31 mouse cellular contexts compared by ENCODE assay signal in the genomic region with DNA sequence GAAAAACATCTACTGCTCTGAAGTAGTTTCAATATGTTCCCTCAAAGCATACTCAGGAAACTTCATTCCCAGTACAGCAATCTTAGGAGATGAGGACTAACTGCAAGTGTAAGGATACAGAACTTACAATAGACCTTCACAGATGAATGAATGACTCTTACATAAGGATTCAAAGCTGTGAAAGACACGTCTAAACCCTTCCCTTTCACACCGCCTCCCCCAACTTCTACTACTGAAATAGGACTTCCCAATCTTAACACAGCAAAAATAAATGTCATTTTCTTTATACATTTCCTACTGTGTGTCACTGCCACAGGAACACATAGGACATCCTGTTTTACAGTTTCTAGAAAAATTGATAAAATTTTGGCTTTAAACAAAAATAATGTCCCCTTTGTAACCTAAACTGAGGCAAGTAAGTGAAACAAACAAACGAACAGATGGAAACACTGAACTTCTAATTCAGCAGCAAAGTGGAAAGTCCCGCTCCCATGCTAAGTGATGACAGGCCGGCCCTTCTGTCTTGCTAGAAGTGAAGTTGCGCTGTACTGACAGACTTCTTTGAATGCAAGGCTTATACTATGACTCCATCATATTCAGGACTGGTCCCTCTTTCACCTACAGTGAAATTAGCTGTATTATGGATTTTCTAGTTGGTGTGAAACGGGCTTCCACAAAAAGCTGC. TPM values are rescaled to one million over a fixed set of nuclear protein-coding genes. Genes with fewer than 3 reads are reported as not detected.
DNase-seq lines count a peak whose midpoint lies in the region; ATAC-seq and TF ChIP-seq lines count a peak whose summit lies in the region.
"Had no signal": no experiment of that assay in that cellular context is flagged by ENCODE, and none has a peak within 500 bp of the region (broad histone marks: within the 10 kb centered on the region; RNA-seq: fewer than 3 reads in every experiment).

No protein-coding gene starts in this region.

- no peak for TF ChIP-seq POLR2A in myocyte (IDR thresholded peaks at IDR 0.05; ENCODE audit: insufficient read length, low read depth)

- no peak overlapping the region for H3K27ac ChIP-seq in intestine, postnatal 0 days (ENCODE audit: low read depth, low read length)
- H3K27ac ChIP-seq: embryonic facial prominence, embryonic 12.5 days; kidney, postnatal 0 days; limb, embryonic 12.5 days; liver, embryonic 15.5 days; neural tube, embryonic 12.5 days; stomach, postnatal 0 days had no signal

- DNase-seq in frontal cortex, adult 2 months (ENCODE audit: extremely low spot score in 1 of 2, low spot score in 1 of 2) = peak; percentile 16 to 66
- no peak for DNase-seq in frontal cortex, postnatal 25 days (ENCODE audit: low spot score in 2 of 2)
- DNase-seq in left cerebral cortex, adult 18-20 months (ENCODE audit: low spot score in 2 of 2) = peak; percentile 16 to 19
- no peak for DNase-seq in left cerebral cortex, postnatal 4 days
- peak; percentile 24 for DNase-seq in CD4-positive, CD25-positive, alpha-beta regulatory T cell, adult 2 months (ENCODE audit: low read depth, low spot score)
- DNase-seq: adrenal gland, adult 8-10 months; cerebellum, adult 11 months; cerebellum, adult 9-10 months; embryo, embryonic 11 days; gastrocnemius, postnatal 10 days; heart, postnatal 14 days; kidney, adult 8-10 months; kidney, postnatal 4 days; lung, embryonic 14.5 days; lung, postnatal 14 days; spleen, adult 18-20 months; thymus, adult 2 months; thymus, postnatal 4 days had no signal

- H3K9me3 ChIP-seq in intestine, postnatal 0 days (ENCODE audit: control insufficient read depth) = no peaks in the 10 kb centered on the region
- H3K9me3 ChIP-seq: embryonic facial prominence, embryonic 12.5 days; limb, embryonic 12.5 days; liver, embryonic 15.5 days; neural tube, embryonic 12.5 days had no signal

- H3K9ac ChIP-seq in intestine, postnatal 0 days (ENCODE audit: low read depth, low read length) = no peak overlapping the region
- H3K9ac ChIP-seq: embryonic facial prominence, embryonic 12.5 days; limb, embryonic 12.5 days; liver, embryonic 15.5 days; lung, embryonic 14.5 days; neural tube, embryonic 12.5 days had no signal

- H3K4me2 ChIP-seq in myocyte (ENCODE audit: low read depth) = peak overlapping the region; percentile 4
- H3K4me2 ChIP-seq in intestine, postnatal 0 days (replicated peaks; ENCODE audit: low read depth) = no peak overlapping the region
- H3K4me2 ChIP-seq: embryonic facial prominence, embryonic 12.5 days; heart, embryonic 11.5 days; limb, embryonic 12.5 days; liver, embryonic 15.5 days; lung, embryonic 14.5 days; midbrain, embryonic 11.5 days; neural tube, embryonic 12.5 days had no signal

- H3K4me3 ChIP-seq in myocyte = no peak overlapping the region
- H3K4me3 ChIP-seq in intestine, postnatal 0 days (ENCODE audit: low read depth, low read length) = no peak overlapping the region
- H3K4me3 ChIP-seq: embryonic facial prominence, embryonic 12.5 days; limb, embryonic 12.5 days; liver, embryonic 15.5 days; neural tube, embryonic 12.5 days had no signal

- no peak overlapping the region for H3ac ChIP-seq in myocyte (ENCODE audit: control insufficient read depth, insufficient read length)

- H3K79me2 ChIP-seq in myocyte (ENCODE audit: control insufficient read depth, insufficient read depth) = peaks cover 67% of the 10 kb centered on the region

- 86% methylated on average over 7 of the region's 7 CpGs for WGBS in intestine, postnatal 0 days

- H3K36me3 ChIP-seq in myocyte (ENCODE audit: control insufficient read depth, insufficient read depth) = peaks cover 26% of the 10 kb centered on the region
- H3K36me3 ChIP-seq in intestine, postnatal 0 days (ENCODE audit: control insufficient read depth, insufficient read depth) = peaks cover 14% of the 10 kb centered on the region; the same call in 1 of the 2 replicates

- no peaks in the 10 kb centered on the region for H3K27me3 ChIP-seq in myocyte (ENCODE audit: control insufficient read depth, insufficient read depth, insufficient read length)
- no peaks in the 10 kb centered on the region for H3K27me3 ChIP-seq in intestine, postnatal 0 days (replicated peaks; ENCODE audit: control insufficient read depth, insufficient read depth, low read length)
- H3K27me3 ChIP-seq: embryonic facial prominence, embryonic 12.5 days; limb, embryonic 12.5 days; liver, embryonic 15.5 days; neural tube, embryonic 12.5 days had no signal

- no peak for TF ChIP-seq CTCF in intestine, postnatal 0 days (IDR thresholded peaks at IDR 0.05; ENCODE audit: low read depth)

- no peaks in the 10 kb centered on the region for H3K4me1 ChIP-seq in intestine, postnatal 0 days (replicated peaks; ENCODE audit: control insufficient read depth, insufficient read depth, low read length)
- H3K4me1 ChIP-seq: limb, embryonic 12.5 days; neural tube, embryonic 12.5 days had no signal

- no peak for ATAC-seq in intestine, postnatal 0 days
- ATAC-seq: forebrain, embryonic 14.5 days; hindbrain, embryonic 16.5 days; midbrain, embryonic 16.5 days had no signal

- intact Hi-C loops in left cerebral cortex, postnatal 4 days (cut with DNase I) = no loop called here

TF ChIP-seq in myocyte, 11 proteins besides CTCF, POLR2A, EP300 and RAD21:
- TF ChIP-seq USF1 (IDR thresholded peaks at IDR 0.05; ENCODE audit: low read depth) (no peak), POLR2AphosphoS2 (IDR thresholded peaks at IDR 0.05; ENCODE audit: insufficient read length, low read depth) (no peak), TCF3 (IDR thresholded peaks at IDR 0.05; ENCODE audit: insufficient read length, low read depth) (no peak), SRF (IDR thresholded peaks at IDR 0.05; ENCODE audit: control insufficient read depth, insufficient read length, low read depth) (no peak), E2F4 (IDR thresholded peaks at IDR 0.05; ENCODE audit: insufficient read depth) (no peak), REST (IDR thresholded peaks at IDR 0.05; ENCODE audit: insufficient read depth, insufficient read length) (no peak), CEBPB (IDR thresholded peaks at IDR 0.05; ENCODE audit: insufficient read depth, poor library complexity, severe bottlenecking) (no peak), MYOG (IDR thresholded peaks at IDR 0.05; ENCODE audit: control insufficient read depth in 1 of 3, insufficient read depth in 1 of 3, insufficient read length in 2 of 3, low read depth in 2 of 3) (no peak)

RNA-seq across cellular contexts. Expression of gene Tmem168, which starts 9.5 kb away (rescaled TPM):
- 9.8 and 9.9 TPM in 2 replicates for polyA plus RNA-seq in frontal cortex, adult 2 months (2012; rRNA removed)
- total RNA-seq in left cerebral cortex, adult 18-20 months (2021) = 10 to 100 TPM; 13.9 to 15.3 TPM
- 10 to 100 TPM; 20.4 to 25.3 TPM for total RNA-seq in left cerebral cortex, postnatal 4 days (2021)
- 9.8 TPM for polyA plus RNA-seq in myocyte (2012; fragmentation: generic; extraction: Trizol)
- polyA plus RNA-seq in intestine, postnatal 0 days (2015; fragmentation: Nextera tagmentation; extraction: Ambion mirVana) = 13.0 and 13.7 TPM in 2 replicates

Comparison
In these comparisons a context has a peak if more than half of its experiments do, and no peak if none do; other contexts are left out.
1. DNase-seq: peak in frontal cortex, adult 2 months (2 of 2), left cerebral cortex, adult 18-20 months (2 of 2) and CD4-positive, CD25-positive, alpha-beta regulatory T cell, adult 2 months (single experiment); none in frontal cortex, postnatal 25 days (0 of 2) and left cerebral cortex, postnatal 4 days (single experiment).